Mouse (Mus musculus) kidney, adult 2 months (tissue): ENCODE data around the gene Cd151.

Source experiments
- CTCF ChIP-seq: fragments of 200-500 bp; conservative IDR thresholded peaks from 2 replicates; pipeline ENCODE4 v1.5.1; 2011; ENCODE audit warnings: low read depth, mild to moderate bottlenecking, control low read depth, low read length, moderate library complexity, mixed read lengths; ENCODE audit not compliant: insufficient read depth, insufficient read length
- POLR2A ChIP-seq: fragments of 200-500 bp; IDR thresholded peaks from one replicate; pipeline ENCODE4 v1.6.1; 2011; ENCODE audit warnings: low read depth, low read length, control low read depth

- TF ChIP-seq CTCF: no peak
- TF ChIP-seq POLR2A: no peak
Measured at GRCm38 (mm10) chr7:141495379-141495778, 28.2 kb downstream of the Cd151 start.
